Mouse (Mus musculus) E14TG2a.4 (cell line): ENCODE data around the gene Stil.

Experiments used
- CTCF ChIP-seq: conservative IDR thresholded peaks from 2 replicates; pipeline ENCODE4 v1.5.1; 2014; ENCODE audit warnings: low read length
- NANOG ChIP-seq: IDR thresholded peaks from 2 replicates; pipeline ENCODE4 v1.6.1; 2014; ENCODE audit warnings: borderline replicate concordance, low read length, mixed read lengths
- POU5F1 ChIP-seq: IDR thresholded peaks from 2 replicates; pipeline ENCODE4 v1.6.1; 2014; ENCODE audit warnings: low read length, borderline replicate concordance

DNA sequence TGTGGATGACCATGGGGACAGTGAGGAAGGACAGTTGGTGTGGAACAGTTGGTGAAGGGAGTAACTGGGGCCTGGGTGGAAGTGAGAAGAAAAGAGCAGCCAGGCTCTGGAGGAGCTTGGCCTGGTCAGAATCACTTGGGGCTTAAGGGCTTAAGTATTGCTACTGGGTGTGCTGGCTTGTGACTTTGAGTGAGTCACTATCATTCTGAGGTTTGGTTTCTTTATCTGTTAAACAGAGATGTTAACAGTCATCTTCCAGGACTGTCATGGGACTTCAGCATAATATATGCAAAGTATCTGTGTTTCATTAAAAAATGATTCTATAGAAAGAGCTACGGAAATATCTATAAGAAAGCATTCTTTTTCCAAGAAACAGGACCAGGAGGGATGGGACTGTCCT is 74.8 kb downstream of the Stil start:
- no peak for TF ChIP-seq CTCF
- TF ChIP-seq NANOG, result no peak
- TF ChIP-seq POU5F1, result no peak
